Mouse (Mus musculus): ENCODE data around the gene Hnrnpa1.
"Not testable (repeated sequence)": the region's sequence is repeated elsewhere in the genome, so short reads cannot be mapped to it uniquely, and the experiment has no call there.

Gene Hnrnpa1

GRCm38 (mm10) chr15:103272419-103273279, 32.4 kb downstream of the Hnrnpa1 start, which contains the start of gene Copz1:
Gene Copz1, plus strand, starts transcription at chr15:103272714.
- DNase-seq (ENCODE audit: low spot score in 2 of 2): peak; percentile 95 to 99

GRCm38 (mm10) chr15:103275943-103276342, 35.7 kb downstream of the Hnrnpa1 start:
- not testable (repeated sequence) for DNase-seq (ENCODE audit: low spot score in 2 of 2)

DNA sequence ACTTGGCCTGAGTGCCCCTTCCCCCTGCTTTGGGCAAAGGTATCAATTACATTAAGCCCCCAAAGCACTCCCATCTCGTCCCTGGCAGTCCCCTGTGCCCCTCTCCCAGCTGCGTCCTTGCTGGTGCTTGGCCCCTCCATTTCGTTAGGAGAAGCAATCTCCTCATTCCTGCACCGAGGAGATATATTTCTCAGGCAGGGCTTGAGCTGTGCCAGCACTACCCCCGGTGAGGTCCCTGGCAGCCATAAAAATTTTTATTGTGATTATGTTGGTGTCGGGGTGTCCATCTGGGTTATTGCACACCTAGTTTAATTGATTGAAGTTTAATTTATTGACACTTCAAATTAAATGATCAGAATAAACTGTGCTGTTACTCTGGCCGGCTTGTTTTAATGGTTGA, 37.7 kb downstream of the Hnrnpa1 start:
- DNase-seq (ENCODE audit: low spot score in 2 of 2): no peak

- DNase-seq (ENCODE audit: low spot score in 2 of 2): no peak
These were observed 39.5 kb downstream of the Hnrnpa1 start for GRCm38 (mm10) chr15:103279750-103280149.

GRCm38 (mm10) chr15:103280817-103281464, 40.7 kb downstream of the Hnrnpa1 start:
- no peak for DNase-seq (ENCODE audit: low spot score in 2 of 2)

DNA sequence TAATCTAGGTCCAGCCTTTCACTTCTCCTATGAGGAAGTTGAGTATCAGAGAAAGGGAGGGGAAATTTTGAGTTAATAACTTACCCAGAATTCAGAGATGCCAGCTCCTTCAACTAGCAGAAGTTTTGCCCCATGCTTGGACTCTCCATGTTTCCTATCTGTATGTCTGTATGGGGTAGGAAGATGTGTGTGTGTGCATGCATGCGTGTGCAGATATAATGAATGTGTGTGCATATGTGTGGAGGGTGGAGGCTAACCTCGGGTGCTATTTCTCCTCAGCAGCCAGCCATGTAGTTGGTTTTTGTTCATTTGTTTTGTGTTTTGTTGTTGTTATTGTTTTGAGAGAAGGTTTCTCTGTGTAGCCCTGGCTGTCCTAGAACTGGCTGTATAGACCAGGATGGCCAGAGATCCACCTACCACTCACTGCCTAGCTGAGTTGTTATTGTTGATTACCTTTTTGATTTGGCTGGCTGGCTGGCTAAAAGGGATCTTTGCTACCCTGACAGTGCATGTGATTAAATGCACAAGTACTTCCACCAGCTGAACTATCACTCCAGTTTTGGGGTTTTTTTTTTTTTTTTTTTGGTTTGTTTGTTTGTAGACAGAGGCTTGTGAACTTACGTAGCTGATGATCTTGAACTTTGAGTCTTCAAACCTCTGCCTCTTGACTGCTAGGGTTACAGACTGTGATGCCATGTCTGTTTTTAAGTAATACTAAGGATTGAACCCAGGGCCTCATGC, 41.4 kb downstream of the Hnrnpa1 start:
- no peak for DNase-seq (ENCODE audit: low spot score in 2 of 2)

DNA sequence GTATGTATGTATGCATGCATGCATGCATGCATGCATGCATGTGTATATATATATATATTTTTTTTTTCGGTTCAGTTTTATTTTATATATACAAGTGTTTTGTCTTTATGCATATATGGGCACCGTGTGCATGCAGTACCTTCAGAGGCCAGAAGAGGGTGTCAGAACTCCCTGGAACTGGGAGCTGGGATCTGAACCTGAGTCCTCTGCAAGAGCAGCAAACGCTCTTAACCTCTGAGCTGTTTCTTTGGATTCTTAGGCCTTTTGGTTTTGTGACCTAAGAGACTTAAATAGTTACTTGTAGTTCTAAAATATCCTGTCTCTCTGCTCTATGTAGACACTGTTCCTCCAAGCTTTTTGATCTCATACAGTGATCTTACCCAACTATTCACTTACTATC, 43.8 kb downstream of the Hnrnpa1 start:
- no peak for DNase-seq (ENCODE audit: low spot score in 2 of 2)

DNA sequence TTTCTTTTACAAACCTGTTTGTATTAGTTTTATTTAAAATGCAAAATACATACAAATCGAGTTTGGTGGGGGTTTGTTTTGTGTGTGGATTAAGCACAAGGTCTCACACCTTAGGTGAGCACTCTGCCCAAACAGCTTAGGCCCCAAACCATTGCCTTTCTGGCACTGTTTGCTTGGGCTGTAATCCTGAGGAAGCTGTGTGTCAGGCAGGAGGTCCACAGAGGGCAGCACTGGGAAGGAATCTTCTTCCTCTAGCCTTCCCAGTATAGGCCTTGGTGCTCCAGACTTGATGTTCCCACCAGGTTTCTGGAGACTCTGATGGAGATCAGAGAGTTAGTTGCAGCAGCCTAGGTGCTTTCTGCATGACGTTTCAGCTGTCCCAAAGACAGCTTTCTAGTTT, 44.4 kb downstream of the Hnrnpa1 start:
- DNase-seq (ENCODE audit: low spot score in 2 of 2): no peak

DNA sequence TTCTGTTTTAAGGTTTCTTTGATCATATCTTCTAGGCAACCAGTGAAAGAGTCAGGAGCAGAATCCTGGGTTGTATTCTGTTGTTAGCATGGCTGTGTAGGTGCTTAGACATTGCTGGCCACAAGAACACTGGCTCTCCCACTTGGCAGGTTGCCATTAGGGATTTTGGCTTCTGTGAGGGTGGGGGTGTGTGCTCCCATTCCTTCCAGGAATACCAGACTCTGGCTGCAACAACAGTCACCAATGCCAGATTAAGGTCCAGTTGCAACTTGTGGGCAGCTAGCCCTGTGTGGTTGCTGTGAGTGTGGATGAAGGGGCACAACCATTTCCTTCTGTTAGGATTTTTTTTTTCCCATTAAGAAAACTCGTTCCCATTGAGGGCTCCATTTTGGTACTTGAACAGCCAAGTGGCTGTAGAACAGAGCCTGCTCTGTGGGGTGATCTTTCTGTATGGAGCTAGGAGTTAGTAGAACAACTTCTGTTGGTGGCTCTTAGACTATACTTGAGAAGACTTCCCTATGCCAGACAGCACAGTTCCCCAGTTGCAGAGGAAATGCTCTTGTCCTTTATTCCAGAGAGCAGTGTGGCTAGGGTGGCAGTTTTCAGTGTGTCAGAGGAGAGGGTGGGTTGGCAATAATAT, 45.7 kb downstream of the Hnrnpa1 start:
- no peak for DNase-seq (ENCODE audit: low spot score in 2 of 2)

- DNase-seq (ENCODE audit: low spot score in 2 of 2): no peak
These were observed 49.4 kb downstream of the Hnrnpa1 start for GRCm38 (mm10) chr15:103289600-103289999.

- DNase-seq (ENCODE audit: low spot score in 2 of 2): no peak
These were observed 50.2 kb downstream of the Hnrnpa1 start for GRCm38 (mm10) chr15:103290417-103290816.

- no peak for DNase-seq (ENCODE audit: low spot score in 2 of 2)
These were observed 50.6 kb downstream of the Hnrnpa1 start for GRCm38 (mm10) chr15:103290843-103291242.

GRCm38 (mm10) chr15:103292673-103293345, 52.6 kb downstream of the Hnrnpa1 start:
- DNase-seq (ENCODE audit: low spot score in 2 of 2): no peak

- no peak for DNase-seq (ENCODE audit: low spot score in 2 of 2)
These were observed 53.1 kb downstream of the Hnrnpa1 start for GRCm38 (mm10) chr15:103293375-103293774.

GRCm38 (mm10) chr15:103294649-103295048, 54.4 kb downstream of the Hnrnpa1 start:
- DNase-seq (ENCODE audit: low spot score in 2 of 2): no peak

DNA sequence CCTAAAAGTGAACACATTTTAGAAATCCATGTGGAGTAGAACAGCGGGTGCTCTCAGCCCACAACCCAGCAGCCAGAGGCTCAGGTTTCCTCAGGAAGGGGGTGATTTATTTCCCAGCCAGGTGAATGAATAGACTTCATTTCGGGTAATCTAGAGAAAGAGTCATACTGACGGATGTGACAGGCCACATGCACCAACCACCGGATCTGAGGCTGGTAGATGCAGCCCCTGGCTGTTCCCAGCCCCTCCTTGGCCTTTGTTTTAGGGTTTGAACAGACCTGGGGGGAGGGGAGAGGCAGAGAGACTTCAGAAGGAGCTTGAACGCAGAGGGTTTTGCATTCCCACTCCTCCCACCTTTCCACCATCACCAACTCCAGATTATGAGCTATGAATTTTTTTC, 55.6 kb downstream of the Hnrnpa1 start:
- DNase-seq (ENCODE audit: low spot score in 2 of 2): no peak
